Mouse (Mus musculus): ENCODE measurements around the gene Sorcs1.

Gene Sorcs1

DNA sequence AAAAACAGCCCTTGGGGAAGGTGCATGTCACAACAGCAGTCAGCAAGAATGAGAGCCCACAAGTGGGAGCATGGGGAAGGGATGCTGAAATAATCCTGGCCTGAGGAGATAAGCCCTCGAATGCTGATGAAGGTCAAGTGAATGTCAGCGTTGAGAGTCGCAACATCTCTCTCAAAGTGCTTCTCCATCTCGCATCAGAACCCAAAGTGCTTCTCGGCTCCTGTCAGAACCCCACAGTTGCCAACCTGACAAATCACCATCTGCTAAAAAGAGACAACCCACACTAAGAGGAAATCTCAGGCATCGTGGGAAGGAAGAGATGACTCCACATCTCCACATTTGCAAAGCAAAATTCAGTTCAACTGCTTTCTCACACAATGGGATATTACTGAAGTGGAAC, 119.7 kb downstream of the Sorcs1 start:
- no peak for DNase-seq

DNA sequence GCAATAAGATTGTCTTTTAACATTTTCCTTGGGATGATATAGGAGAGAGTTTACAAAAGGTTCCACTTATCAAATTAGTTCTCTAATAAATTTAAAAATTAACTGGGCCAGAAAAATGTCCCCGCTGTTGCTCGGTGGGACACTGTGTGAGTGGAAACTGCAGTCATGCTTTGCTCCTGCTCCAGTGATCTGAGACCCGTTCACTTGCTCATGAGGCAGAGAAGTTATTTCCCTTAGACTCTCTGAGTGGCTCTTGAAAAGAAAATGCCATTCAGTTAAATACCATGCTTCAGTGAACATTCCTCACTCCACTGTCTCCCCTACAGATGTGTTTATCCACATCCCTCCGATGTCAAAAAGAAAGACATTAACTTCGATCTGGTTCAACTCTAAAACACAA, 144.4 kb downstream of the Sorcs1 start:
- DNase-seq: no peak

GRCm38 (mm10) chr19:50527835-50528234, 150.6 kb downstream of the Sorcs1 start:
- no peak for DNase-seq

- DNase-seq: peak; percentile 38
These were observed 152.4 kb downstream of the Sorcs1 start for GRCm38 (mm10) chr19:50526094-50526493.

GRCm38 (mm10) chr19:50521943-50522342, 156.5 kb downstream of the Sorcs1 start:
- DNase-seq: no peak

DNA sequence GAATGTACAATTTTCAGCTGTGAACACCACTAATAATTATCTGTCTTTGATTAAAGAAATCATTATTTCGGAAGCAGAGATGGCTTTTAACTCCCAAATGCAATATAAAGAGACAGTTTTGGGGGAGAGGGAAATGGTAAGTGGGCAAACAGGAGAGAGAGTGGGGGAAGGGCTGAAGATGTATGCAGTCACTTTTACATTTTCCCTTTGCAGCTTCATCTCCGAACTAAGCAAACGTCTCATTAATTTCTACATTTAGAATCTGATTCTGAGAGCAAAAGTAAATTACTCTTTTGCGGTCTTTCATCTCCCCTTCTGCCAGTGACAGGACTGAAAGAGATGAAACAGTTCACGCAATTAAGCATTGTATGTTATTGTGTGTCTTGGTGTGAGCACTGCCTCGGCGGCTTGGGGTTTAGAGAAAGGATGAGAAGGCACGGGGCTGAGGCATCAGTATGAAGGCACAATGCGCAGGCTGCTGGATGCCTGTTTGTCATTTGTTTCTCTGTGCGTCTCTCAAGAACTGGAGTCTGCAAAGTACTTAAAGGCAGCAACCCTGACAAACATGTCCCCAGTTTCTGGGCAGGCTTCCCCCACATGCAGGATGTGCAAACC, 163.3 kb downstream of the Sorcs1 start:
- no peak for DNase-seq

DNA sequence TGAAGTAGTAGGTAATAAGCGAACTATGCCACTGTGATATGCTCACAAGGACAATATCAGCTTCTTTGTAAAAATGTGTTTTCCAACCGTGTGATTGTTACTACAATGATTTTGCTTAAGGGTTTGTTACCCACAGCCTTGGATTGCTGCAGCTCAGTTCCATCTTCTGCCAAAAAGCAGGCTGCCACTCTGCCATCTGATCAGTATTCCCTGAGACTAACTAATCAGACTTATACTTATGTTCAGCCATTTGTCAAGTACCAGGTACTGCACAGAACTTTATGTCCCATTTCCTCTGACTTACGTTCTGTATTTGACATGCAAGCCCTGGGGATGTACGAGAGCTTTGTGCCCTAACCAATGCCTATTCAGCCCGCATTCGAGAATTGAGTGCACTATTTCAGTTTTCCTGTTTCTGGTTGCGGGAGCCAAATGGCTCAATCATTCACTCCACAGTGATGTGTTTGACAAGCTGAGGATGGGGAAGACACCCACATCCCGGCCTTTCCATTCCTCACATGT, 164.1 kb downstream of the Sorcs1 start:
- DNase-seq: no peak

DNA sequence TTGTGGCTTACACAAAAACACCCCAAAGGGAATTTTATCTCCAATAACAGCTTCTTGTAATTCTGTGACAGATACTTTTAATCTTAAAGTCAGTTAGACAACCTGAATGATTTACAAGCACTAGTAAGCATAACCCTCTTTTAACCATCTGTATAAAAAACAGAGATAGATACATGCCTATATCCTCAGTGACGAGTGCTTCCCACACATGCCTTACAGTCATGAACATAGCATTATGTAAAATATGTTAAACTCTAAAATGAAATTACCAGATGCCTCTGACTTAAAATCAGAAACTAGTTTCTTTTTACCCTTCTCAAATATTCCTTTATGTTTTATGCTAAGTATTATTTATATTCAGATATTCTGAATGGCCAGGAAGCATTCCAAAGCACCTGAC, 175.6 kb downstream of the Sorcs1 start:
- DNase-seq: no peak

DNA sequence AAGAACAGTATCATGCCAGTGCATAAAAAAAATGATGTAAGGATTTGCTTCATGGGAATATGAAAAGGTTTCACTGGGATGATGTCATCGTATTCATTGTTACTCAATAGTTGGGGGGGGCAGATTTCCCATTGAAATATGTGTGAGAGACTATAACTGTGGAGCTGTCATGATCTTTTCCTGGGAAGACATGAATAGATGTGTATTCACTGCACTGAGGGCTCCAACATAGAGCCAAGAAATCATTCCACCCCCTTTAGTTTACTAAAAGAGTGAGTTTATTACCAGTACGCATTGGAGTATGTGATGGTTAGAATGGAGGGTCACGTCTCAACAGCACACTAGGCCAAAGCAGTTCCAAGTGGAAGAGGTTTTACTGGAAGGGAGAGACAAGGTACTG, 187.3 kb downstream of the Sorcs1 start:
- DNase-seq: no peak

GRCm38 (mm10) chr19:50490721-50491120, 187.7 kb downstream of the Sorcs1 start:
- DNase-seq: no peak

GRCm38 (mm10) chr19:50489786-50490185, 188.7 kb downstream of the Sorcs1 start:
- DNase-seq: no peak

DNA sequence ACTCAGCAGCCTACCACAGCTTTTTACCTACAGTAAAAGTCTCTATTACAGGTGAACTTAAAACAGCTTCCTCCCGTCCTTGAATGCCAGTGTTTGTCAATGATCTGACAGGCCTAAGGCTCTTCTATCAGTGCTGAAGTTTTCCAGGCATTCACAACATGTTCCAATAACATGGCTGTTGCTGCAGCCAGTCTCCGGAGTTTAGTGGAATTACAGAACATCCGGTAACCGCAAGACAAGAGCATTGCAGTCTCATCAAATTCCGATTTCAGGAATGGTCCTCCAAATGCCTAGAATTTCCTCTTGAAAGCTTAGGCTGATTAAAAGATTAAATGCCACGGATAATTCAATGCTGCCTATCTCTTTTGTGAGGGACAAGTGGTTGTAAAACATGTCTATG, 190.0 kb downstream of the Sorcs1 start:
- DNase-seq: no peak

DNA sequence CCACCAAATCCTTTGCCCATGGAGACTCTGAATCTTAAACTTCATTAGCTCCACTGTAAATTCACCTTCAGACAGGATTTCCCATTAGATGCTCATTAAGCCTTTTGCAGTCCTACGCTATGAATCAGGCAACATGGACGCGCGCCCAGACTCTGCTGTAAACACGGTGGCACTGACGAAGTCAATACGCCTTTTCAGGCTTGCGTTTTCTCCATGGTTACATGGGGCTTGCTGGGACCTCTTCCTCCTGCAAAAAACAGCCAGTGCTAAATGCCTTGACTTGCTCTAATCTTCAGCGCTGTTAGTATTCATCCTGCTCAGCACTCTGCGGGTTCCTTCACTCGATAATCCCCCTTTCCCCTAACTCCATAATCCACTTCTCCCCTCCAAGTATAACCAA, 190.7 kb downstream of the Sorcs1 start:
- DNase-seq: no peak

DNA sequence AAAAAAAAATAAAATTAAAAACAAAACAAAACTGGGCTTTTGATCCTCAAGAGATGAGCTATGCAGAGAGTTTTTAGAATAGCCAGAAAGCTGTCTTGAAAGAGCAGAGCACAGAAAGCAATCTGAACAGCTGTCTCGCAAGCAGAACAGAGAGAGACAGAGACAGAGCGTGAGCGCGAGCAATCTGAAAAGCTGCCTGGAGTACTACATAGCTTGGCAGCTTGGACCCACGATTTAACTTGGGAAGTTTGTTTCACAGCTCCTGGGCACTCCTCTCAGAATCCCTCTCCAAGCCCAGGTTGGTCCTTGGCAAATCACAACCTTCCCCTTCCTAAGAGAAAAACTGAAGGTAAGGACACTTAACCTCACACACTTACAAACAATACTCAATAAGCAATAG, 192.1 kb downstream of the Sorcs1 start:
- no peak for DNase-seq

GRCm38 (mm10) chr19:50476774-50477173, 201.7 kb downstream of the Sorcs1 start:
- DNase-seq: no peak

- DNase-seq: no peak
These were observed 209.9 kb downstream of the Sorcs1 start for GRCm38 (mm10) chr19:50468592-50468991.

DNA sequence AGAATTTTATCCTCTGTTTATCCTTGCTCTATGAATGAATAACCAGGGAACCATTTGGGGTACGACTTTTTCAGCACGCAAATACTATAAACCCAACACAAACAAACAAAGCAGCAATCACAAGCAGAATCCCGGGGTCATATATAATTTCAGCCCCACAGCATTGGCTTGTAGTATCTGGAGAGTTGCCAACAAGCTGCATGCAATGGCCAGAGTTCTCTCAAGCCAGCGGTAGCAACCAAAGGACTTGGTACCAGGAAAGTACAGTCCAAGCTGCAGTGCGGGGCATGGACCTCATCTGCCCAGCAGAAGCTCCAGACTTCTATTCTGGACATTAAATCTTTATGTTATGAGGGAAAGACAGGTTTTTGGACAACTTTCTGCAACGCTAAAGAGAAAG, 213.6 kb downstream of the Sorcs1 start:
- DNase-seq: no peak

GRCm38 (mm10) chr19:50458581-50458980, 219.9 kb downstream of the Sorcs1 start:
- DNase-seq: no peak

DNA sequence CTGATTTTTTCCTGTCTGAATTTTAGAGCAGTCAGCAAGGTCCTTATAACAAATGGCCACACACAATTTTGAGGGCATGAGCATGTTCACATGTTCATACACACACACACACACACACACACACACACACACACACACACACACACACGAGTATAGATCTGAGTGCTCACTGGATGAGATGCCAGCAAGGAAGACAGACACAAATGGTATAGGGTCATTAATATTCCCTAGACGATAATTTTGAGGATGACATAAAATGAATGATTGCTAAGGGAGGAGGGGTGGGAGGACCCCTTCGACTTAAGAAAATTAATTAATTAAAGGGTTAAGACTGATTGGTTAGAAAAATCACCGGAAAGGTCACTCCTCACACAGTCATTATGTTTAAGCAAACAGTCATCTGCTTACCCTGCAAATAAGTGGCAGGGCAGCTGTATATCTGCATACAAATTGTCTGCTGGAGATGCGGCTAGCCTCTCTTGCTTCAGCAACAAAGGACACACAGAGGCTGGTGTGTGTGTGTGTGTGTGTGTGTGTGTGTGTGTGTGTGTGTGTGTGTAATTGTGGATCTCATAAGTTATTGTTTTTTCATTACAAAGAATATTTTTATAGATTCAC, 221.1 kb downstream of the Sorcs1 start:
- DNase-seq: no peak

DNA sequence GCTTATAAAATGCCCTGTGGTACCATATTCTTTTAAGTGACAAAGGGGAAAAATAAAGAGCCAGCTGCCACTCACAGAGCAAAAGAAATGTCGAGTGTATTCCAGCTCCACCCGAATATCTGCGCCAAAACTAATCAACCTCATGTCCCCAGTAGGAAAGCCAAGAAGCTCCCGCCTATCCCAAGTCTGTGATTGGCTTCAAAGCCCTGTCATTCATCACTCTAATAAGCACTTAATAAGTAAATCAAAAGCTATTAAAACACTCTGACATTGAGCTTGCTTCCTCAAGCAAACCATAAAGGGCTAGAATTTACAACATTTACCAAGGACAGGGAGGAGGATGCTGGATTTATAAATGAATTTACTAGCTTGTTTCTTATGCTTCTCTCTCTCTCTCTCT, 237.3 kb downstream of the Sorcs1 start:
- no peak for DNase-seq

DNA sequence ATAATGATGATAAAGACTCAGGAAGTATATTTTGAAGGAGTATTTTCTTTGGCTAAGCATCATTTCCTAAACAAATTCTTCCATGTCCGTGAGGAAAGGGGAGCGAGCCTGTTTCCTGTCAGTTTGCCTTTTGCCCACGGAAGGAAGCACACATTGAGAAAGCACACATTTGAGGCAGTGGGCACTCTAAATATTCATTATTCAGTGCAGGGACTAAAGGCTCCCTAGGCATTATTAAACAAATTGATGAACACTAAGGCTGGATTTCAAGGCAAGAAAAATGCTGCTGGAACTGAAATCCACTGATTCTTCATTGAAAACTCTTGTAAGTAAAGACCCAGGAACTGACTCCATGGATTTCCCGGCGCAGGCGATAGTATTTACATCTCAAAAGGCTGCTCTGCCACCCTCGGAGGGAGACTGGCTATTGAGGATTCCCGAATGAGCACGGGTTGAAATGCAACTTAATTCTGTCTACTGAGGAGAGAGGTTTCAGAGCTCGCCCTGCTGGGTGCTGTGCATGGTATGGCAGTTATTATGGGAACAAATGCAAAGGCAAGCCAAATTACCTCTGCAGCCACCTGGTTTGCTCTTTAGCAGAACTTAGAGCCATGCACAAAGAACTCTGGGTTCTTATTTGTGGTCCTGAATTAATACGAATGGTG, 238.1 kb downstream of the Sorcs1 start:
- DNase-seq: no peak

DNA sequence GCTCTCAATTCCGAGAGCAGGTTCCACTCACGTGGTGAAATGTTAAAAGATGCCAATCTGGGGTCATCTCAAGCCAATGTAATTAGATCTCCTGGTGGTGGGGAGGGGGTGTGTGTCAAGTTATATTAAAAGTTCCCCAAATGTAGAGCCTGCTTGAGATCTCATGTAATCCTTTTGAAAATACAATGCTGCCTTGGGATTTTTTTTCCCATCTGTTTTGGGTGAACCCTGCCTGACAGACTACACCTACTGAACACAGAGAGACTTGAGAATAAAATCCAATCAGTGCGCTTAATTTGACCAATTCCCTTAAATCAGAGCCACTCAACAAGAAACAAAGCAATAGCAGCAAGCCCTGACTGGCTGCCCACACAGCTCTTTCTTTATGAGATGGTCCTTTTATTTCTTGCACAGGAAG, 239.0 kb downstream of the Sorcs1 start:
- no peak for DNase-seq

- no peak for DNase-seq
These were observed 255.5 kb downstream of the Sorcs1 start for GRCm38 (mm10) chr19:50422928-50423327.

DNA sequence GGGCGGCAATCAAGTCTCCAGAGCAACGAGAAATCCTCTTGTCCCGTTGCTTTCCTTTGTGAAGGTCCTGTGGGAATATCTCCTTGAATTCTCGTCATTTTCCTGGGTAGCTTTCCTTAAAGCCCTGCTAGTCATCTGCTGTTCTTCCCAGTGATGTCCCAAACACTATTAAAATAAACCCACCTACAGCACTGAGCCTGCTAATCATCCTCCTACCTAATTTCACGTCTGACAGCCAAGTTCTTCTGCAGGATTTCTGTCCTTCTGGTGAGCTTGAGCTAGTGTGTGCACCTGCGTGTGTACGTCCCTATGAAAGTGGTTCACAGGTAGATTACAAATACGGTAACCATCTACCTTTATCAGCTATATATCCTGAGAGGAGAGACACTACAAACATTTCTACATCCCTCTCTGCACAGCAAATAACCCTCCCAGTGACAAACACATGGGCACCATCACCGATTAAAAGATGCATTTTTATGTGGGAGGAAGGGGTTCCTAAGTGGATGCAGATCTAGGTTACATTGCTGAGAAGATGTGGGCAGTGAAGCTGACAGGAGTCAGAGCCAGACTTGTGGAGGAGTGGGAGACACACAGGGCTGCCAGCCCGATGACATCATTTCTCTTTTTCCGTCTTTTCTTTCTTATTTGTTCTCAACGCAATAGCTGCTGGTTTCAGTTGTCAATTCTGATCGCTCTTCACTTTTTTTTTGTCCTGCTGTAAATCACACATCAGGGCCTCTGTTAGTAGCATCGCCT, 259.3 kb downstream of the Sorcs1 start:
- DNase-seq: no peak

Measured in thymus, postnatal 14 days (tissue).